Mouse (Mus musculus) splenic B cell, adult 2 months (primary cell): ENCODE results near the gene Ubash3a.

Source experiments
- DNase-seq: peaks from one replicate; pipeline ENCODE4 v3.0.0-alpha.2; 2011; ENCODE audit warnings: low read depth, low spot score
- H3K27me3 ChIP-seq: 2 replicates; pipeline ENCODE4 v1.6.1; 2012; ENCODE audit warnings: mild to moderate bottlenecking, low read length, moderate library complexity, mixed read lengths; ENCODE audit not compliant: control insufficient read depth, poor library complexity, insufficient read depth, severe bottlenecking
- H3K36me3 ChIP-seq: 2 replicates; pipeline ENCODE4 v1.6.1; 2012; ENCODE audit warnings: mild to moderate bottlenecking, low read length, moderate library complexity, mixed read lengths; ENCODE audit not compliant: control insufficient read depth, poor library complexity, insufficient read depth, severe bottlenecking

The Ubash3a gene

DNA sequence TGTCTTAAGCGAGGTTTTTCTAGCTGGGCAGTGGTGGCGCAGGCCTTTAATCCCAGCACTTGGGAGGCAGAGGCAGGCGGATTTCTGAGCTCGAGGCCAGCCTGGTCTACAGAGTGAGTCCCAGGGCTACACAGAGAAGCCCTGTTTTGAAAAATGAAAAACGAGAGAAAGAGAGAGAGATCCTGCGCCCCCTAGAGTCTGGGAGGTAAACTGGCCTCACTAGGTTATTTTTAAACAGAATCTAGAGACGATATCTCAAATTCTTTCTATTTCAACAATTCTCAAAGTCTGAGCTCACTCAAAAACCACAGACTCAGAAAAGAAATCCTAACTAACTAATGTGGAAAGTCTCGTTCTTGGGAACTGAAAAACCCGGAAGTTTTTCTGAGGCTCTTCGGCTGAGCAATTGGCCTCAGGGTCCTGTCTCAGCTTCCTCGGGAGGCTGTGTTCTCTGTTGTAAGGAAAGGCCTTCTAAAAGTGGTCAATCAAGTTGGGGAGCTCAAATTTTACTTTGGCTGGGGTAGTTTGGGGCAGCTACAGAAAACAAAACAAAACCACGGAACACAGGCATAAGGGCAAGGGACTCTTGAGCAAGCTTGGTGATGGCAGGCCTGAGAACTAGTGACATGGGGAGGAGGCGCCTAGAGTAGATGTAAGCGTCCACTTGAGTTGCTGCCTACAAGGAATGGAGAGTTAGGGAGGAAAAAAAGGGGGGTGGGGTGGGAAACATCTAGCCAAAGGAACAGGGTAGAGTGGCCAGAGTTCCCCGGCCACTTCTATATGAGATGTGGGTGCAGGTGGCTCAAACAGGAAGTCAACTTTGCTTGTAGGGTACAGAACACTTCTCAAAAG lies 86.9 kb downstream of the Ubash3a start:
- peak; percentile 75 for DNase-seq
- H3K36me3 ChIP-seq = no peaks in the 10 kb centered on the region
- no peaks in the 10 kb centered on the region for H3K27me3 ChIP-seq

DNA sequence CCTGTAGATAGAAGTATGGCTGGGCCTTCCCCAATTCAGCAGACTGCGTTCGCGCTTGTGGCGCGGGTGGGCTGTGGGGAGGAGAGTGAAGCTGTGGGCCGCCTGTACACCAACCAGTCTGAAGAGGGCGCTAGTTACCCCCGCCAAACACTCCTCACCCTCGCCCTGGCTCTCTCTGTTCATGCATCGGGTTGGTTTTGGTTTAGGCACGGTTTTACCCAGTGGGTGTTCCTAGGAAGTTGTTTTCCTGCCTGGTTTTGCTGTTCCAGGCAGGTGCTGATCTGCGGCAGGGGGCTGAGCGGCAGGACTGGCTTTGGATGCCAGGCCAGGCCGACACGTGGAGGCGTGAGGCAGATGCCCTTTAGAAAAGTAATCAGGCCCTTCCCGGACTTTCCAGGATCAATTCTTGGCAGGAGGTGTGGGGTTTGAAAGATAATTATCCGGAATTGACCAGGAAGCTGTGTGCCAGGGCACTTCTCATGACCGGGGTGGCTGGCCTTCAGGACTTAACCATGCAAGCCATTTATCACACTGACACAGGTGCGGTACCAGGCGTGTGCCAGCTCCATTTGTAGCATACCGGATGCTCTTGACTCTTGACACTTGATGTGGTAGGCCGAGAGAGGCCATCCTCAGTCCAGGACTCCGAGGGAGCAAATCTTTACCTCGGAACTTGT lies 87.7 kb downstream of the Ubash3a start:
- peak; percentile 90 for DNase-seq
- Histone ChIP-seq H3K27me3 (no peaks in the 10 kb centered on the region), H3K36me3 (no peaks in the 10 kb centered on the region)

DNA sequence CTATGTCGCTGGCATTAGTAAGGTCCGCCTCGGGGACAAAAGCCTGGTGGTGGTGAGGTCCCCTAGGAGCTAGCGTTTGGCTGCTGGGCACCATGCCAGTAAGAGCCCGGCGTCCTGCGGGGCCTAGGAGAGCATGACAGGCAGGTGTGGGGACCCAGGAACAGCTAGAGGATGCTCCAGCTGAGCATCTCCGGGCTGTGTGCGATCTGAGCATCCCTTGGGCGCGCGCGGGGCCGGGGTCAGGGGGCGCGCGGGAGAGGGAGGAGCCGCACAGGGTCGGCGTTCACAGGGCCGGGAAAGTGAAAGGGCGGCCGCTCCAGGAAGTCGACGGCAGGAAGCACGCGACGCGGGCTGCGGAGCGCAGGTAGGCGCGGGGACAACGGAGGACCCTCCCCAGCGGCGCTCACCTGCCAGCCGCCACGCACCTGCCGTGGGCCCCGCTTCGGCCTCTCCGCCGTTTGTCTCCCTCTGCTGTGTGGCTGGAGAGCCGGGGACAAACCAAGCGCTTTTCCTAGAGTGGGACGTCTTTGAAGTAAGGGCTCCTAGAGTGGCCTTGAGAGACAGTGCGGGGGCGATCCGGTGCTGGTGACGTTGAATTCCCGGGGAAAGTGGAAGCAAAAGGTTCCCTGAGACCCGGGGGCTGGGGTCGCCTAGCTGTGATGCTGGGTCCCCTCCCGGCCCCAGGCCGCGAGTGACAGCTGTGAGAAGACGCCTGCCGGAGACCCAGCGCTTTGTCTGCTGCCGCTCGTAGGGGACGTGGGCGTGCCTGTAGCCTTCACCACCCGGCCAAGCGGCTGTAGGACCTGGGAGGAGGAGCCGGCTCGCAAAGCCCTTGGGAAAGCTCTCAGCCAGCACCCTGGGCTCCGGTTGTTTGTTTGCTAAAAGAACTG lies 88.5 kb downstream of the Ubash3a start:
- H3K27me3 ChIP-seq = no peaks in the 10 kb centered on the region
- peak; percentile 74 for DNase-seq
- no peaks in the 10 kb centered on the region for H3K36me3 ChIP-seq
